Mouse (Mus musculus): Measurements from ENCODE around the gene Acaa1b. TPM values are rescaled to one million over a fixed set of nuclear protein-coding genes. Genes with fewer than 3 reads are reported as not detected.

The Acaa1b gene
- polyA plus RNA-seq, 1 experiment from 2014 or later, result 1.3 TPM

- no peak for DNase-seq (ENCODE audit: low spot score)
- WGBS, result 82% methylated on average over 12 of the region's 12 CpGs
Observed at GRCm38 (mm10) chr9:119128436-119129181, 28.3 kb downstream of the Acaa1b start.

GRCm38 (mm10) chr9:119122596-119123369 is 34.1 kb downstream of the Acaa1b start:
- no peaks in the 10 kb centered on the region for H3K9me3 ChIP-seq
- H3K36me3 ChIP-seq, result no peaks in the 10 kb centered on the region
- peaks cover 40% of the 10 kb centered on the region for H3K4me1 ChIP-seq (replicated peaks)
- 83% methylated on average over 18 of the region's 18 CpGs for WGBS
- H3K27me3 ChIP-seq (ENCODE audit: insufficient read depth, poor library complexity, severe bottlenecking), result no peaks in the 10 kb centered on the region
- H3K27ac ChIP-seq, result 0 out of 2 replicates have a peak overlapping the region, but pooled peaks have one; percentile 10
- no peak for DNase-seq (ENCODE audit: low spot score)
- no peak overlapping the region for H3K4me3 ChIP-seq

More at GRCm38 (mm10) chr9:119128436-119129181, 28.3 kb downstream of the Acaa1b start:
- Histone ChIP-seq H3K4me3 (no peak overlapping the region), H3K27me3 (ENCODE audit: insufficient read depth, poor library complexity, severe bottlenecking) (no peaks in the 10 kb centered on the region), H3K9me3 (no peaks in the 10 kb centered on the region), H3K27ac (0 out of 2 replicates have a peak overlapping the region, but pooled peaks have one; percentile 8), H3K36me3 (no peaks in the 10 kb centered on the region), H3K4me1 (replicated peaks) (peaks cover 20% of the 10 kb centered on the region)

- Histone ChIP-seq H3K27ac (no peak overlapping the region; the same call in 1 of the 2 replicates), H3K27me3 (ENCODE audit: insufficient read depth, poor library complexity, severe bottlenecking) (no peaks in the 10 kb centered on the region), H3K9me3 (no peaks in the 10 kb centered on the region), H3K4me3 (no peak overlapping the region), H3K36me3 (no peaks in the 10 kb centered on the region), H3K4me1 (replicated peaks) (peaks cover 40% of the 10 kb centered on the region)
- DNase-seq (ENCODE audit: low spot score), result no peak
- WGBS, result 80% methylated on average over 3 of the region's 3 CpGs
Observed at GRCm38 (mm10) chr9:119120168-119120560, 36.7 kb downstream of the Acaa1b start.

- no peak overlapping the region for H3K4me3 ChIP-seq
- H3K9me3 ChIP-seq, result no peaks in the 10 kb centered on the region
- H3K4me1 ChIP-seq (replicated peaks), result peaks cover 40% of the 10 kb centered on the region
- DNase-seq (ENCODE audit: low spot score), result no peak
- H3K27me3 ChIP-seq (ENCODE audit: insufficient read depth, poor library complexity, severe bottlenecking), result no peaks in the 10 kb centered on the region
- no peak overlapping the region; the same call in 1 of the 2 replicates for H3K27ac ChIP-seq
- no peaks in the 10 kb centered on the region for H3K36me3 ChIP-seq
- 86% methylated on average over 19 of the region's 19 CpGs for WGBS
Observed at GRCm38 (mm10) chr9:119119409-119120167, 37.3 kb downstream of the Acaa1b start.

- 87% methylated on average over 17 of the region's 17 CpGs for whole genome bisulfite sequencing
- no peaks in the 10 kb centered on the region for H3K27me3 ChIP-seq (ENCODE audit: insufficient read depth, poor library complexity, severe bottlenecking)
- H3K27ac ChIP-seq, result no peak overlapping the region
Observed at GRCm38 (mm10) chr9:119114911-119115310, 42.0 kb downstream of the Acaa1b start.

GRCm38 (mm10) chr9:119110640-119111039 is 46.3 kb downstream of the Acaa1b start:
- Histone ChIP-seq H3K4me3 (no peak overlapping the region), H3K27ac (peak overlapping the region; percentile 75)

More at GRCm38 (mm10) chr9:119114911-119115310, 42.0 kb downstream of the Acaa1b start:
- H3K9me3 ChIP-seq, result no peaks in the 10 kb centered on the region
- no peaks in the 10 kb centered on the region for H3K36me3 ChIP-seq
- H3K4me1 ChIP-seq (replicated peaks), result peaks cover 19% of the 10 kb centered on the region
- DNase-seq (ENCODE audit: low spot score), result no peak
- no peak overlapping the region for H3K4me3 ChIP-seq

GRCm38 (mm10) chr9:119109685-119110353 is 47.1 kb downstream of the Acaa1b start:
- 0 out of 2 replicates have a peak overlapping the region, but pooled peaks have one; percentile 24 for H3K27ac ChIP-seq

More at GRCm38 (mm10) chr9:119110640-119111039, 46.3 kb downstream of the Acaa1b start:
- WGBS, result 33% methylated on average over 3 of the region's 3 CpGs
- Histone ChIP-seq H3K9me3 (no peaks in the 10 kb centered on the region), H3K27me3 (ENCODE audit: insufficient read depth, poor library complexity, severe bottlenecking) (no peaks in the 10 kb centered on the region), H3K4me1 (replicated peaks) (peaks cover 19% of the 10 kb centered on the region), H3K36me3 (no peaks in the 10 kb centered on the region)
- peak; percentile 45 for DNase-seq (ENCODE audit: low spot score)

GRCm38 (mm10) chr9:119107566-119107965 is 49.3 kb downstream of the Acaa1b start:
- no peaks in the 10 kb centered on the region for H3K9me3 ChIP-seq
- H3K36me3 ChIP-seq, result no peaks in the 10 kb centered on the region
- no peak overlapping the region for H3K4me3 ChIP-seq
- no peak for DNase-seq (ENCODE audit: low spot score)
- H3K27me3 ChIP-seq (ENCODE audit: insufficient read depth, poor library complexity, severe bottlenecking), result peaks cover 12% of the 10 kb centered on the region
- WGBS, result 89% methylated on average over 4 of the region's 4 CpGs
- H3K27ac ChIP-seq, result no peak overlapping the region
- H3K4me1 ChIP-seq (replicated peaks), result peaks cover 26% of the 10 kb centered on the region

More at GRCm38 (mm10) chr9:119109685-119110353, 47.1 kb downstream of the Acaa1b start:
- no peak for DNase-seq (ENCODE audit: low spot score)
- H3K9me3 ChIP-seq, result no peaks in the 10 kb centered on the region
- no peaks in the 10 kb centered on the region for H3K36me3 ChIP-seq
- H3K4me1 ChIP-seq (replicated peaks), result peaks cover 19% of the 10 kb centered on the region
- no peak overlapping the region for H3K4me3 ChIP-seq
- WGBS, result 56% methylated on average over 12 of the region's 12 CpGs
- no peaks in the 10 kb centered on the region for H3K27me3 ChIP-seq (ENCODE audit: insufficient read depth, poor library complexity, severe bottlenecking)

- H3K4me3 ChIP-seq, result peak overlapping the region; percentile 62
- DNase-seq (ENCODE audit: low spot score), result no peak
- peak overlapping the region; percentile 37; the same call in 1 of the 2 replicates for H3K27ac ChIP-seq
- 4% methylated on average over 19 of the region's 19 CpGs for WGBS
- H3K27me3 ChIP-seq (ENCODE audit: insufficient read depth, poor library complexity, severe bottlenecking), result peaks cover 12% of the 10 kb centered on the region
- no peaks in the 10 kb centered on the region for H3K36me3 ChIP-seq
- no peaks in the 10 kb centered on the region for H3K9me3 ChIP-seq
- peaks cover 27% of the 10 kb centered on the region for H3K4me1 ChIP-seq (replicated peaks)
Observed at GRCm38 (mm10) chr9:119102783-119103113, 54.1 kb downstream of the Acaa1b start.

GRCm38 (mm10) chr9:119101992-119102782 is 54.7 kb downstream of the Acaa1b start, which contains the start of gene Dlec1:
Gene Dlec1, plus strand, starts transcription at chr9:119102478.
- H3K27ac ChIP-seq, result peak within 1 kb of the TSS; percentile 68; the same call in 1 of the 2 replicates
- 4% methylated on average over 44 of the region's 44 CpGs for WGBS

GRCm38 (mm10) chr9:119100177-119100898 is 56.6 kb downstream of the Acaa1b start:
- WGBS, result 13% methylated on average over 15 of the region's 15 CpGs
- DNase-seq (ENCODE audit: low spot score), result no peak

More at GRCm38 (mm10) chr9:119101992-119102782, 54.7 kb downstream of the Acaa1b start, which contains the start of gene Dlec1:
- H3K36me3 ChIP-seq, result no peaks in the 10 kb centered on the region
- peaks cover 12% of the 10 kb centered on the region for H3K27me3 ChIP-seq (ENCODE audit: insufficient read depth, poor library complexity, severe bottlenecking)
- H3K9me3 ChIP-seq, result no peaks in the 10 kb centered on the region
- H3K4me1 ChIP-seq (replicated peaks), result peaks cover 31% of the 10 kb centered on the region
- DNase-seq (ENCODE audit: low spot score), result peak; percentile 87
- peak within 1 kb of the TSS; percentile 62 for H3K4me3 ChIP-seq

More at GRCm38 (mm10) chr9:119100177-119100898, 56.6 kb downstream of the Acaa1b start:
- H3K27ac ChIP-seq, result peak overlapping the region; percentile 23; the same call in 1 of the 2 replicates
- no peaks in the 10 kb centered on the region for H3K9me3 ChIP-seq
- H3K27me3 ChIP-seq (ENCODE audit: insufficient read depth, poor library complexity, severe bottlenecking), result peaks cover 26% of the 10 kb centered on the region
- H3K36me3 ChIP-seq, result no peaks in the 10 kb centered on the region
- peaks cover 45% of the 10 kb centered on the region for H3K4me1 ChIP-seq (replicated peaks)
- no peak overlapping the region for H3K4me3 ChIP-seq
